8 mouse cellular contexts compared by ENCODE assay signal in genomic region chr8:123117127-123117731, GRCm38 (mm10). TPM values are rescaled to one million over a fixed set of nuclear protein-coding genes. Genes with fewer than 3 reads are reported as not detected.
DNase-seq lines count a peak whose midpoint lies in the region; ATAC-seq and TF ChIP-seq lines count a peak whose summit lies in the region.

TSS of gene Cpne7 (plus strand) at chr8:123117374.

- 2% methylated on average over 50 of the region's 51 CpGs for WGBS in hindbrain, embryonic 11.5 days
- WGBS in limb, embryonic 14.5 days = 2% methylated on average over 34 of the region's 51 CpGs

- ATAC-seq in hindbrain, embryonic 11.5 days (ENCODE audit: low FRiP score) = no peak
- ATAC-seq in limb, embryonic 14.5 days (ENCODE audit: low FRiP score, low read depth) = peak; percentile 35; the same call in 1 of the 2 replicates

- no peaks in the 10 kb centered on the region for H3K9me3 ChIP-seq in hindbrain, embryonic 11.5 days (ENCODE audit: control insufficient read depth, low read length)
- no peaks in the 10 kb centered on the region for H3K9me3 ChIP-seq in limb, embryonic 14.5 days (ENCODE audit: control insufficient read depth, low read length)

- TF ChIP-seq POLR2A in cortical plate, adult 2 months (IDR thresholded peaks at IDR 0.05; ENCODE audit: extremely low read depth, insufficient read depth, low read length) = no peak
- no peak for TF ChIP-seq POLR2A in limb, embryonic 14.5 days (IDR thresholded peaks at IDR 0.05; ENCODE audit: borderline replicate concordance, extremely low read depth, insufficient read depth, insufficient read length)

- peak within 1 kb of the TSS; percentile 61 for H3K4me3 ChIP-seq in left cerebral cortex, adult 2 months
- peak within 1 kb of the TSS; percentile 54 for H3K4me3 ChIP-seq in cortical plate, adult 2 months (ENCODE audit: insufficient read depth, low read length)
- peak within 1 kb of the TSS; percentile 37 for H3K4me3 ChIP-seq in hindbrain, embryonic 11.5 days (ENCODE audit: low read depth, low read length)
- peak within 1 kb of the TSS; percentile 44 for H3K4me3 ChIP-seq in limb, embryonic 14.5 days (replicated peaks; ENCODE audit: low read length)

- peak within 1 kb of the TSS; percentile 80 for H3K4me2 ChIP-seq in hindbrain, embryonic 11.5 days (replicated peaks; ENCODE audit: low read depth, low read length)
- peak within 1 kb of the TSS; percentile 77 for H3K4me2 ChIP-seq in limb, embryonic 14.5 days (replicated peaks; ENCODE audit: low read depth, low read length, severe bottlenecking)

- peak within 1 kb of the TSS; percentile 34; the same call in 1 of the 2 replicates for H3K9ac ChIP-seq in hindbrain, embryonic 11.5 days (ENCODE audit: low read depth, low read length)
- peak within 1 kb of the TSS; percentile 41 for H3K9ac ChIP-seq in limb, embryonic 14.5 days (ENCODE audit: low read depth, low read length, severe bottlenecking)

- intact Hi-C loops in left cerebral cortex, adult 2 months (cut with DNase I) = no loop called here

- H3K4me1 ChIP-seq in cortical plate, adult 2 months (ENCODE audit: control insufficient read depth, insufficient read depth, low read length) = peaks cover under 1% of the 10 kb centered on the region; the same call in 1 of the 2 replicates
- peaks cover 12% of the 10 kb centered on the region for H3K4me1 ChIP-seq in hindbrain, embryonic 11.5 days (replicated peaks; ENCODE audit: control insufficient read depth, insufficient read depth, low read length)
- peaks cover 9% of the 10 kb centered on the region; the same call in 1 of the 2 replicates for H3K4me1 ChIP-seq in limb, embryonic 14.5 days (ENCODE audit: control insufficient read depth, insufficient read depth, low read length)

- peak in 1 of 2 experiments; percentile 38 for DNase-seq in left cerebral cortex, adult 2 months (ENCODE audit: extremely low spot score in 1 of 2, low spot score in 2 of 2)
- no peak for DNase-seq in left cerebral cortex, adult 9 months (ENCODE audit: low spot score in 2 of 2)
- DNase-seq in hindbrain, embryonic 11.5 days (ENCODE audit: low spot score) = peak; percentile 49
- DNase-seq in limb, embryonic 14.5 days (ENCODE audit: low spot score) = no peak
- peak; percentile 34 for DNase-seq in retina, embryonic 14.5 days (ENCODE audit: low spot score)
- no peak for DNase-seq in urinary bladder, postnatal 25 days (ENCODE audit: low spot score)
- DNase-seq in thymus, postnatal 10 days (ENCODE audit: low spot score in 2 of 2) = no peak

- no peaks in the 10 kb centered on the region for H3K36me3 ChIP-seq in hindbrain, embryonic 11.5 days (ENCODE audit: control insufficient read depth, insufficient read depth, low read length)
- H3K36me3 ChIP-seq in limb, embryonic 14.5 days (ENCODE audit: control insufficient read depth, insufficient read depth, low read length) = no peaks in the 10 kb centered on the region

- TF ChIP-seq CTCF in left cerebral cortex, adult 2 months (IDR thresholded peaks at IDR 0.05) = no peak
- TF ChIP-seq CTCF in cortical plate, adult 2 months (IDR thresholded peaks at IDR 0.05; ENCODE audit: extremely low read depth, insufficient read depth, low read length) = no peak

- peaks cover 43% of the 10 kb centered on the region for H3K27me3 ChIP-seq in hindbrain, embryonic 11.5 days (ENCODE audit: control insufficient read depth, insufficient read depth, low read length)
- H3K27me3 ChIP-seq in limb, embryonic 14.5 days (ENCODE audit: control insufficient read depth, insufficient read depth, low read length) = peaks cover 34% of the 10 kb centered on the region

- H3K27ac ChIP-seq in left cerebral cortex, adult 2 months = no peak within 1 kb of the TSS
- H3K27ac ChIP-seq in cortical plate, adult 2 months (ENCODE audit: insufficient read depth, low read length) = no peak within 1 kb of the TSS
- H3K27ac ChIP-seq in hindbrain, embryonic 11.5 days (ENCODE audit: low read depth, low read length) = no peak within 1 kb of the TSS
- H3K27ac ChIP-seq in limb, embryonic 14.5 days (replicated peaks; ENCODE audit: low read depth, low read length) = no peak within 1 kb of the TSS

RNA-seq across cellular contexts. Expression of gene Cpne7, which starts in this region (rescaled TPM):
- 10 to 100 TPM; 68.5 to 89.8 TPM for total RNA-seq in left cerebral cortex, adult 2 months (2021)
- polyA plus RNA-seq in cortical plate, adult 2 months (2012; rRNA removed) = 72.5 and 108 TPM in 2 replicates
- 0.10 and 0.45 TPM in 2 replicates for polyA plus RNA-seq in hindbrain, embryonic 11.5 days (2014; fragmentation: Nextera tagmentation; extraction: Ambion mirVana)
- polyA plus RNA-seq in limb, embryonic 14.5 days (2012; rRNA removed) = 2.6 and 3.0 TPM in 2 replicates
- polyA plus RNA-seq in limb, embryonic 14.5 days (2014; fragmentation: Nextera tagmentation; extraction: Ambion mirVana) = 0.50 and 0.86 TPM in 2 replicates

Comparison
In these comparisons a context has a peak if more than half of its experiments do, and no peak if none do; other contexts are left out.
1. RNA of gene Cpne7 (polyA plus RNA-seq): 72.5 to 108 TPM in cortical plate, adult 2 months; 0.50 to 3.0 TPM in limb, embryonic 14.5 days and 0.10 to 0.45 TPM in hindbrain, embryonic 11.5 days; every median in the first group is over 10 times any median in the second.
2. Peak in DNase-seq, H3K4me3 ChIP-seq, H3K9ac ChIP-seq and H3K4me2 ChIP-seq in hindbrain, embryonic 11.5 days; RNA of the gene not detected or under 1 TPM.
3. Peak in every context shown above with its lines, with median percentiles within 50 percentile points of each other: H3K4me3 ChIP-seq.